Mouse (Mus musculus): ENCODE results near the gene Pex11a. TPM values are rescaled to one million over a fixed set of nuclear protein-coding genes. Genes with fewer than 3 reads are reported as not detected.

Pex11a gene
- total RNA-seq, 2 experiments from 2014 or later: 0.41 to 1.4 TPM

GRCm38 (mm10) chr7:79740279-79740678 lies 2.7 kb downstream of the Pex11a start:
- ATAC-seq (replicated peaks; ENCODE audit: poor library complexity, severe bottlenecking): no peak

- ATAC-seq (replicated peaks; ENCODE audit: poor library complexity, severe bottlenecking): no peak
Observed at GRCm38 (mm10) chr7:79738913-79739312, 4.0 kb downstream of the Pex11a start.

- ATAC-seq (replicated peaks; ENCODE audit: poor library complexity, severe bottlenecking): no peak
Observed at GRCm38 (mm10) chr7:79736511-79736910, 6.4 kb downstream of the Pex11a start.

GRCm38 (mm10) chr7:79734563-79734962 lies 8.4 kb downstream of the Pex11a start:
- no peak for ATAC-seq (replicated peaks; ENCODE audit: poor library complexity, severe bottlenecking)

GRCm38 (mm10) chr7:79732622-79733021 lies 10.3 kb downstream of the Pex11a start, which contains the start of gene Plin1:
Plin1 (minus strand) TSS chr7:79732903.
- peak; percentile 86 for ATAC-seq (replicated peaks; ENCODE audit: poor library complexity, severe bottlenecking)

GRCm38 (mm10) chr7:79731438-79731837 lies 11.5 kb downstream of the Pex11a start:
- ATAC-seq (replicated peaks; ENCODE audit: poor library complexity, severe bottlenecking): no peak

GRCm38 (mm10) chr7:79729743-79730370 lies 13.1 kb downstream of the Pex11a start:
- ATAC-seq (replicated peaks; ENCODE audit: poor library complexity, severe bottlenecking): no peak

GRCm38 (mm10) chr7:79729169-79729568 lies 13.8 kb downstream of the Pex11a start:
- peak; percentile 63 for ATAC-seq (replicated peaks; ENCODE audit: poor library complexity, severe bottlenecking)

- peak; percentile 66 for ATAC-seq (replicated peaks; ENCODE audit: poor library complexity, severe bottlenecking)
Observed at GRCm38 (mm10) chr7:79728219-79728618, 14.7 kb downstream of the Pex11a start.

GRCm38 (mm10) chr7:79727091-79727490 lies 15.8 kb downstream of the Pex11a start:
- peak; percentile 57 for ATAC-seq (replicated peaks; ENCODE audit: poor library complexity, severe bottlenecking)

- ATAC-seq (replicated peaks; ENCODE audit: poor library complexity, severe bottlenecking): peak; percentile 75
Observed at GRCm38 (mm10) chr7:79721386-79721977, 21.4 kb downstream of the Pex11a start.

- ATAC-seq (replicated peaks; ENCODE audit: poor library complexity, severe bottlenecking): peak; percentile 88
Observed at GRCm38 (mm10) chr7:79715187-79715981, 27.5 kb downstream of the Pex11a start, which contains the start of gene Kif7. Kif7 (minus strand) TSS chr7:79715720.

GRCm38 (mm10) chr7:79710831-79711230 lies 32.1 kb downstream of the Pex11a start:
- no peak for ATAC-seq (replicated peaks; ENCODE audit: poor library complexity, severe bottlenecking)

- ATAC-seq (replicated peaks; ENCODE audit: poor library complexity, severe bottlenecking): peak; percentile 70
Observed at GRCm38 (mm10) chr7:79710130-79710607, 32.8 kb downstream of the Pex11a start.

- no peak for ATAC-seq (replicated peaks; ENCODE audit: poor library complexity, severe bottlenecking)
Observed at GRCm38 (mm10) chr7:79705210-79705609, 37.7 kb downstream of the Pex11a start.

- no peak for ATAC-seq (replicated peaks; ENCODE audit: poor library complexity, severe bottlenecking)
Observed at GRCm38 (mm10) chr7:79702755-79703154, 40.2 kb downstream of the Pex11a start.

- ATAC-seq (replicated peaks; ENCODE audit: poor library complexity, severe bottlenecking): no peak; the same call in 1 of the 2 replicates
Observed at GRCm38 (mm10) chr7:79696495-79696894, 46.4 kb downstream of the Pex11a start.
